Mouse (Mus musculus) heart, postnatal 14 days (tissue): ENCODE measurements around the gene Paqr4. TPM values are rescaled to one million over a fixed set of nuclear protein-coding genes. Genes with fewer than 3 reads are reported as not detected.

Experiments
- DNase-seq, 2 experiments: peaks; one replicate each; pipeline ENCODE4 v3.0.0; 2021 to 2022
- intact Hi-C: fragments of 180-260 bp; cut with DNase I; formaldehyde crosslinking; loops from one replicate; pipeline ENCODE4 v1.15.1; 2025
- total RNA-seq, 2 experiments: library from RNA; stranded (reverse); gene quantifications; 2 replicates each; pipeline ENCODE4 v1.2.3; 2021

The Paqr4 gene
- total RNA-seq, 2 experiments from 2014 or later, result 21.8 to 23.4 TPM

- intact Hi-C loops, result no loop called here
- no peak for DNase-seq
Observed at GRCm38 (mm10) chr17:23757581-23757980, 16.9 kb upstream of the Paqr4 start.

- peak in 1 of 2 experiments; percentile 28 for DNase-seq
- intact Hi-C loops, result no loop called here
Observed at GRCm38 (mm10) chr17:23755689-23756088, 15.0 kb upstream of the Paqr4 start.

GRCm38 (mm10) chr17:23749400-23750191 is 8.9 kb upstream of the Paqr4 start:
- intact Hi-C loops, result loop anchor here (2.0 to 5.0 kb wide), 4 partner anchors 21 to 211 kb away; partner anchors contain the start of genes Flywch1 and Flywch2
- no peak for DNase-seq

DNA sequence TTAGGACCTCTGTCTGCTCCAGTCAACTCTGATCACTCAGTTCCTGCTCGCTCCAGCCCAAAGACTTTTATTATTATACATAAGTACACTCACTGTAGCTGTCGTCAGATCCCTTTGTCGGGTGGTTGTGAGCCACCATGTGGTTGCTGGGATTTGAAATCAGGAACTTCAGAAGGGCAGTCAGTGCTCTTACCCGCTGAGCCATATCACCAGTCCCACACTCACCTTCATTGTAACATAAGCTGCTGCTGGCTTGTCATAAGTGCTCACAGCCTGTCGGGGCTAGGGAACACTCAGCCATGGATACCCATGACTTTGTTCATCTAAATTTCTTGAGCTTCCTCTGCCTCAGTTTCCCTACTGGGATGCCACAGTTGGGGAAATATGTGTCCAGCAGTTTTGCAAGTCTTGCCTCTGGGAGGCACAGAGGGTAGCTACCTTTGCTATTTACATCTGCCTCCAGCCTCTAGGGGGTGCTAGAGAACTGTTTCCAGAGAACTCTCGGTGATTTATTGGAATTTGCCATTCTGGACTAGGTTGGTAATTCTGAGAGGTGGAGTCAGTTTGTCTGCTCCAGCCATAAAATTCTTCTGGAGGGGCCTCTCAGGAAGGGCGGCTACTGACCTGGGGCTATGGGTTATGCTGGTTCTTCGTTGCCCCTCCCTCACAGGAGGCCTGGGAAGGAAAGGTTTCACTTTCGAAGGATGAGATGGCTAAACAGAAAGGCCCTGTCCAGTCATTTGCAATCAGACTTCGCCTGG is 8.1 kb upstream of the Paqr4 start:
- intact Hi-C loops, result loop anchor here (2.0 to 5.0 kb wide), 3 partner anchors 38 to 212 kb away; partner anchors contain the start of gene Flywch2
- DNase-seq, result peak; percentile 70 to 85

DNA sequence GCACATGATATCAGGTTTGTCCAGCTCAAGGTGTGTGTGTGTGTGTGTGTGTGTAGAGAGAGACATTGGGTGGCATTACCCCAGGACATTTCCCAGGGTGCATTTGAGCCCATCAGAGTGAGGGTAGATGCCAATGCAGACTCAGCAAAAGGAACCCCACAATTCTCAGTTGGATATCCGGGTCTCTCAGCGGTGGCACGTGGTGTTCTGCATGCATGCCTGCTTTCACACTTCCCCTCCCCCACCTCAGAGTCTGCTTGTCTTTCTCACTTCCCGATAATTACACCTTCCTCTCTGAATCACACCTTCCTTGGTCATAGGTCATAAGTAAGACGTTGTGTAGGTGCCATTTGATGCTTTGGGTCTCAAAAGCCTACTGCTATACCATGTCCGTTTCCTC is 7.4 kb upstream of the Paqr4 start:
- no peak for DNase-seq
- intact Hi-C loops, result loop anchor here (2.0 to 5.0 kb wide), 3 partner anchors 39 to 213 kb away; partner anchors contain the start of gene Flywch2

DNA sequence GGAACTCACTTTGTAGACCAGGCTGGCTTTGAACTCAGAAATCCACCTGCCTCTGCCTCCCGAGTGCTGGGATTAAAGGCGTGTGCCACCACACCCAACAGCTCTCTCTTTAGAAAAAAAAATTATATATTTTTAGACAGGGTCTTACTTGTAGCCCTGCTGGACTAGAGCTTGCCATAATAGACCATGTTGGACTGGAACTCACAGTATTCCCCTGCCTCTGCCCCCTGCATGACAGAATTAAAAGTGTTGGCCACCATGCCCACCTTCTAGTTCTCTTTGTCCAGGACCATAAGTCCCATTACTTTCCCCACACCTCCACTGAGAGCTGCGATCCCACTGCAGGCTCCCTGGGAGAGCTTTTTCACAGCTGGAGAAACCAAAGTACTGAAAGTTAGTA is 6.8 kb upstream of the Paqr4 start:
- intact Hi-C loops, result loop anchor here (5.0 kb wide), 2 partner anchors 40 to 105 kb away; partner anchors contain the start of gene Flywch2

DNA sequence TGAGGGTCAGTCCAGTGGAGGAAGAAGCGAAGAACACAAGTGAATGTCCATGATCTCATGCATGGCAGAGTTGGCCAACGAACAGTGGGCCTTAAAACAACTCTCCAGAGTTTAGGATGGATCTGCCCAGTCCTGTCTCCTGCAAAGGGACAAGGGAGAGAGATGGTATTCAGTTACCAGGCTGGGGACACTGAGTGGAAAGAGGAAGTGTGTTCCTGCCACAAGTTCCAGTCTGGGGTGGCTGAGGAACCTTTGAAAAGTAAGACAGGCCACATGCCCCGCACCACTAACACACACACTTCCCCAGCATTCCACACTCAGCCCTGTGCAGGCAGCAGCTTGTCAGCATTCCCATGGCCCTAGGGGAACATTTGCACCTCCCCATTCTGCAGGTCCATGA is 6.1 kb upstream of the Paqr4 start:
- intact Hi-C loops, result loop anchor here (5.0 kb wide), 2 partner anchors 41 to 106 kb away; partner anchors contain the start of gene Flywch2

More for the DNA sequence above, 6.8 kb upstream of the Paqr4 start:
- no peak for DNase-seq

DNA sequence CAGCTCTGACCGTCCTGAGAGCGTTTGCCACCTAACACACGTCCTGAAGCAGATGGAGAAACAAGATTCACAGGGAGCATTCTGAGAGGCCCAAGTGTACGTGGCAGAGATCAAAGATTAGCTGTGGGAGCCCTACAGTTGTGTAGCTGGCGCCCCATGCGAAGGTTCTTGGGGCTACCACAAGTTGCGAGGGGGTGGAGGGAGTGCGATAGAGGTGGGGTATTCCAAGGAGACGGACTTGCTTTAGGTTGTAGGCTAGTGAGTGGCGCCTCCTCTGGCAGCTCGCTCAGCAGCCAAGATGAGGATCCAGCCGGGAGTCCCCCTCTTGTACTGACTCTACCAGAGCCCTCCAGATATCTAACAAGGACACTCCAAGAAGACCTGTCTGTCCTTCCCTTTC is 5.6 kb upstream of the Paqr4 start:
- intact Hi-C loops, result loop anchor here (5.0 kb wide), 2 partner anchors 41 to 106 kb away; partner anchors contain the start of gene Flywch2
- DNase-seq, result no peak

More for the DNA sequence above, 6.1 kb upstream of the Paqr4 start:
- DNase-seq, result no peak

- intact Hi-C loops, result loop anchor here (5.0 kb wide), 2 partner anchors 42 to 107 kb away; partner anchors contain the start of gene Flywch2
Observed at GRCm38 (mm10) chr17:23745301-23746251, 4.9 kb upstream of the Paqr4 start, which contains the start of gene Kremen2. Kremen2 (minus strand) TSS chr17:23745833.

DNA sequence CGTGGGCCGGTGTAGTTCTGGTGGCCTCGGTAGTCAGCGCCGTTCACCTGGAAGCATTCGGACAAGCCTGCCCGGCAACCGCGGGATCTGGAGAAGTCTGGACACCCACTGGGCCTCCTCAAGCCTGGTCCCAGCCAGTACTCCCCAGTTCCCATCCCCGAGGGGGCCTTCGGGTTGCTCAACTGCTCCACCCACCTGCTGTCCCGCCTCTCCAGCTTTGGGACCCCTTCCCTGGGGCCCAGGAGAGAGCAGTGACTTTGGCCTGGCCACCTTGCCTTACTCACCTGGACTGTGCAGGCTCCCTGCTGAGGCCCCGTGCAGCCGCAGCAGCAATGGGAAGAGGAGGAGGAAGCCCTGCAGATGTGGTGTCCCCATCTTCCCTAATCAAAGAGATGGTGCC is 4.0 kb upstream of the Paqr4 start:
- DNase-seq, result no peak
- intact Hi-C loops, result loop anchor here (5.0 kb wide), 2 partner anchors 43 to 108 kb away; partner anchors contain the start of gene Flywch2

More at GRCm38 (mm10) chr17:23745301-23746251, 4.9 kb upstream of the Paqr4 start, which contains the start of gene Kremen2:
- no peak for DNase-seq

DNA sequence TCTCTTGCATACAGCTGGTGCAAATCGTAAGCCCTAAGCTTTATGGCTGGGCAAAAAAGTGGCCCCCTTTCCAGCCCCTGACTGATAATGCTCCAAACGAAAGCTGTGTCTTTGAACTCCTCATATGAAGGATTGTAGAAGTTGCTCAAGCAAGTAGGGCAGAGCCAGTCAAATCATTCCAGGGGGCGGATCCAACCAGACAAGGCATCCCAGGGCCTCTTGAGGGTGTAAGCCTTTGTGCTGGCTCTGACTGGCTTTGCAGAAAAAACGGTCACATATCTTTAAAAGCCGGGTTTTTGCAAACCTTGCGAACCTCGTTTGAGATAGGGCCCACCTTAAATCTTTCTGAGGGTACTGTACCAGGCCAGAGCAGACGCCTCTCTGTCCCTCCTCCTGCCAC is 3.4 kb upstream of the Paqr4 start:
- no peak for DNase-seq
- intact Hi-C loops, result no loop called here

DNA sequence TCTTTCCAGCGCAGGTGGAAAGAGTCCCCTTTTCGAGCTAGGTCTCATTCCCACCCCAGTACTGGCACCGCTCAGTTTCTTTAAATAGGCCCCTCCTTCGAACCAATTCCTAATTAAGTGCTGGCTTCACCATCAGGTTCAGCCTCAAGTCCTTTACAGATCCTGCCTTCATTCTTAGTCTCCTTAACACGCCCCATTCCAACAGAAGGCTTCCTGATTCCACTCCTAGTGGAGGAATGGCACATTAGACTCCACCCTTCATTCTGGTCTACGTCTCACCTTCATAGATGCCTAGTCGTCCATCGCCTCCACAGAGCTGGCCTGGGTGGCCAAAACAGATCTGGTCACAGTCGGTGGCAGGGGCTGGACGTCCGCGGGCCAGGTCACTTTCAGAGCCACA is 2.3 kb upstream of the Paqr4 start:
- DNase-seq, result no peak
- intact Hi-C loops, result no loop called here

DNA sequence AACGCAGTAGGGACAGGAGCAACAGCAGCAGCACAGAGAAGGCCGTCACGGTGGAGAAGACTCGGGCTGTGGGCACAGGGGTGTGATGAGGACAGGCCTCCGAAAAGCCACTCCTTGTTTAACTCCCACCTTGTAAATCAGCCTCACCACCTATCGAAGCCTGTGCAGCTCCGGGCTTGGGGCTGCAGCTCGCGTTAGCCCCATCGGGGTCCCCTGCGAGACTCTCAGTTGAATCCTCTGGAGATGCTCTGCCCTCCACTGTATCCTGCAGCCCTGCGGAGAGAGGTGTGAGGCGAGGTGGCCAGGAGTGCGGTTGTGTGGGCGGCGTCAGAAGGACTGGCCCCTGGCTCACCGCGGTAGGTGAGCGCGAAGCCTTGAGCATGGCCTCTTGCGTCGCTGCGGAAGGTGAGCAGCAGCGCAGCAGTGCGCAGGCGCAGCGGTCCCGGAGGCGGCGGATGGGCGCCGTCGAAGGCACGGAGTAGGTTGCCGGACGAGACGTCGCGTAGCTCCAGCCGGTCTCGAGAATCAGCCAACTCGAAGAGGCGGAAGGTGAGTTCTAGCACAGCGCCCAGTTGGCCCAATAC is 1.6 kb upstream of the Paqr4 start:
- DNase-seq, result peak; percentile 42 to 45
- intact Hi-C loops, result no loop called here

DNA sequence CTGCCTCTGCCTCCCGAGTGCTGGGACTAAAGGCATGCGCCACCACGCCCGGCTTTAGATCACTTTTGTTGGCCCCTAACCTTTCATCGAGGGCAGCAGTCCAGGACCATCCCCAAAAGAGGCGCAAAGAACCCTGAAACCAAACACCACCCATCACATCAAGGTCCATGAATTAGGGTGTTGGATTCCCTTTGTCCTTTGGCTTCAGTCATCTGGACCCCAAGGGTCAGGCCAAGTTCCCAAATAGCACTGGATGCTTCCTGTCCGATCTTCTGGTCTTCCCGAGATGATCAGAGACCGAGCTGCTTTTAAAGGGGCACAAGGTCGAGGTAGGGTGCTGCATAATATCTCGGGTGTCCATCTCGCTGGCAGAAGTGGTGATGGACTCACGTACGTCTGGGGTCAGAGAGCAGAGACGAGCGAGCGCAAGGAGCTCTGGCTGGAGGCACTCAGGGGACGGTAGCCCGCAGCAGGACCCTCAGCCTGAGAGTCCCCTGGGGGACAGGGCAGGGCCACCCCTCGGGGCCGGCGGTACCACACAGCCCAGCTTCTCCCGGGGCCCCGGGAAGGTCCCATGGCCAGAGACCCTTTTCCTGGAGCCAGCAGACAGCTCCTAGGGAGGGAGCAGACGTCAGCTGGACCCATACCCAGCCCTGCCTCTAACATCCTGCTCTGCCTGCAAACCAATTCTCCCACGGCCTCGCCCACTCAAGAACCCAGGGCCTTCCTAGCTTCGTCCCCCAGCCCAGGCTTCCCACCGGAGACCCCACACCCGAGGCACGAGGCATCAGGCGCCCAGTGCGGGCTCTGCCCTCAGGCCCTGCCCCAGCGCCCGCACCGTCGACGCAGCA is 917 bp upstream of the Paqr4 start:
- no peak for DNase-seq
- intact Hi-C loops, result no loop called here

- DNase-seq, result peak; percentile 89 to 92
- intact Hi-C loops, result no loop called here
Observed at GRCm38 (mm10) chr17:23740136-23740584, 507 bp downstream of the Paqr4 start.

- DNase-seq, result peak; percentile 34 to 51
- intact Hi-C loops, result no loop called here
Observed at GRCm38 (mm10) chr17:23739202-23740135, 1.2 kb downstream of the Paqr4 start.

- DNase-seq, result no peak
- intact Hi-C loops, result no loop called here
Observed at GRCm38 (mm10) chr17:23738836-23739201, 1.8 kb downstream of the Paqr4 start.
